In the genomic region with DNA sequence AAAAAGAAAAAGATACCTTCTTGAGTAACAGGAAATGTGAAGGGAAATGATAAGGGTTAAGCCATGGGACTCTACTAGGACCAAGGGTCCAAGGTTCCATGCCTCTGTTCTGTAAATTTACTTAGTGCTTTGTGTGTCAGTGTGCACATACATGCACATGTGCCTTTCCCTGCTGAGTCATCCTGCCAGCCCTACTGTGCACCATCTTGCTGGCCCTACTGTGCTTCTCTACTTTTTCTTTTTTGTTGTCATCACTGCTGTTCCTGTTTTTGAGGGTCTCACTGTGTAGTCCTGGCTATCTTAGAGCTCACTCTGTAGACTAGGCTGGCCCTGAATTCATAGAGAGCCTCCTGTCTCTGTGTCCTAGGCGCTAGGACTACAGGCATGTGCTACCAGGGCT, we compare ENCODE assay signal across 22 mouse cellular contexts. TPM values are rescaled to one million over a fixed set of nuclear protein-coding genes. Genes with fewer than 3 reads are reported as not detected.
"Had no signal": no experiment of that assay in that cellular context is flagged by ENCODE, and none has a peak within 500 bp of the region (broad histone marks: within the 10 kb centered on the region; RNA-seq: fewer than 3 reads in every experiment).

No protein-coding gene starts in this region.

- H3K27ac ChIP-seq: midbrain, embryonic 13.5 days; neural tube, embryonic 13.5 days; neural tube, embryonic 15.5 days; stomach, embryonic 15.5 days; stomach, postnatal 0 days had no signal

- H3K4me3 ChIP-seq: megakaryocyte, embryonic 14.5 days; midbrain, embryonic 13.5 days; myocyte; neural tube, embryonic 13.5 days; neural tube, embryonic 15.5 days; stomach, embryonic 15.5 days had no signal

- H3K4me2 ChIP-seq: lung, embryonic 14.5 days; midbrain, embryonic 11.5 days; midbrain, embryonic 13.5 days; neural tube, embryonic 13.5 days; neural tube, embryonic 15.5 days; stomach, embryonic 15.5 days had no signal

- H3K4me1 ChIP-seq: midbrain, embryonic 13.5 days; neural tube, embryonic 13.5 days; neural tube, embryonic 15.5 days; stomach, embryonic 15.5 days had no signal

- H3K9ac ChIP-seq: lung, embryonic 14.5 days; midbrain, embryonic 13.5 days; neural tube, embryonic 13.5 days; neural tube, embryonic 15.5 days; stomach, embryonic 15.5 days had no signal

- DNase-seq: lung, adult 18-20 months; lung, embryonic 14.5 days; lung, postnatal 10 days; lung, postnatal 4 days; retina, postnatal 1 day; right cerebral cortex, adult 18-20 months; right cerebral cortex, postnatal 25 days; right cerebral cortex, postnatal 4 days; spleen, adult 18-20 months; thymus, adult 2 months; thymus, postnatal 25 days; thymus, postnatal 4 days had no signal

- H3K27me3 ChIP-seq: megakaryocyte, embryonic 14.5 days; midbrain, embryonic 13.5 days; neural tube, embryonic 13.5 days; neural tube, embryonic 15.5 days; stomach, embryonic 15.5 days had no signal

- H3K9me3 ChIP-seq: neural tube, embryonic 13.5 days; neural tube, embryonic 15.5 days; stomach, embryonic 15.5 days had no signal

- ATAC-seq: midbrain, embryonic 13.5 days; midbrain, embryonic 16.5 days had no signal

RNA-seq across cellular contexts. Expression of a gene that starts 30.4 kb away (rescaled TPM):
- total RNA-seq: megakaryocyte progenitor cell, adult 5-6 weeks had no signal
